Mouse (Mus musculus): ENCODE data around the gene Slc25a14. TPM values are rescaled to one million over a fixed set of nuclear protein-coding genes. Genes with fewer than 3 reads are reported as not detected.

Gene Slc25a14
- total RNA-seq, 2 experiments from 2014 or later, result 58.3 to 68.5 TPM

DNA sequence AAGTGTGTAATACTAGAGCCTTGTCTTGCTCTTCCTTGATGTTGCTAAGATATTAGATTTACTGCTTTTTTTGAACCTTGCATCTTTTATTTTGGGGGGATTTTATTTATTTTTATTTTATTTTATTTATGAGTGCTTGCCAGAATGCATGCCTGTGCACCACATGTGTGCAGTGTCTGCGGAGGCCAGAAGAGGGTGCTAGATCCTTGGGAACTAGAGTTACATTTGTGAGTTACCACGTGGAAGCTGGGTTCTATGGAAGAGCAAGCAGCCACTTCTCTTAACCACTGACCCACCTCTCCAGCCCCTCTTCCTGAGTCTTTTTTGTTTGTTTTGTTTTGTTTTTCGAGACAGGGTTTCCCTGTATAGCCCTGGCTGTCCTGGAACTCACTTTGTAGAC, 46.4 kb downstream of the Slc25a14 start:
- Histone ChIP-seq H3K27ac (no peak overlapping the region), H3K4me3 (no peak overlapping the region)
- intact Hi-C loops (cut with DNase I), result no loop called here
- DNase-seq (ENCODE audit: extremely low spot score in 1 of 2, low spot score in 2 of 2), result no peak
- TF ChIP-seq CTCF (IDR thresholded peaks at IDR 0.05), result no peak; the same call in 1 of the 2 replicates

DNA sequence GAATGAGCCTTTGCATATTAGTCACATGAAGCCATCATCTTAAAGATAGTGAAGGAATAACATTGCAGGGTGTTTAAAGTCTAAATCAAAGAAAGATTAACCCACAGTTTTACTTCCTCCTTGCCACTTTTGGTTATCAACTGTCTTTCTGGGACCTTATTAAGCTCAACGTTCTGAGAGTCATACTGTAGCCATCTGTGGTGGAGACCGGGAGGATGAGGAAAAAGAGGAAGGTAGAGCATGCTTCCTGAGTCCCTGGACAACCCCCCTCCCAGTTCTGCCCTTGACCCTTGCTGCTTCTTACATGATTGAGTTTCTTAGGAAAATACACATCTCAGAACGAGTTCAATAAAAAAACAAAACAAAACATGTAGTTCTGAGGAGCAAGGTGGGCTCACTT, 48.5 kb downstream of the Slc25a14 start:
- H3K4me3 ChIP-seq, result no peak overlapping the region
- intact Hi-C loops (cut with DNase I), result no loop called here
- DNase-seq (ENCODE audit: extremely low spot score in 1 of 2, low spot score in 2 of 2), result no peak
- no peak overlapping the region for H3K27ac ChIP-seq
- no peak for TF ChIP-seq CTCF (IDR thresholded peaks at IDR 0.05)

DNA sequence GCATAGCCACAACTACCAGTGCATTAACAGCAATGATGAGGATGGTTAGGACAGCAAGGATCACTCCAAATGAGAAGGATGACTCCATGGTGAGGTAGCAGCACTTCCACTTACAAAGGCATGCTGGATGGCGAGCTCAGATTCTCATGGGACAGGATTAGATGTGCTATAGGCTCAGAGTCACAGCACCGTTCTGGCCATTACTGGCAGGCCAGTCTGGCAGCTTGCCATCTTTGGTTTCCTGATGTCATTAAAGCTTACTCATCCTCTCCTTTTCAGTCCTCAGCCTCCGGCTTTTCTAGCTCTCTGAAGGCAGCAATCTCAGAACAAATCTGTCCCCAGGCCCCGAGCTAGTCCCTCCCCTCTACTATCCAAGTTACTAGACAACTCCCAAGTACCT, 51.0 kb downstream of the Slc25a14 start, which contains the start of gene Gpr119:
Gene Gpr119, minus strand, starts transcription at position 308 of the 400 bp plus-strand sequence.
- no peak for DNase-seq (ENCODE audit: extremely low spot score in 1 of 2, low spot score in 2 of 2)
- Histone ChIP-seq H3K4me3 (no peak within 1 kb of the TSS), H3K27ac (no peak within 1 kb of the TSS)
- no peak for TF ChIP-seq CTCF (IDR thresholded peaks at IDR 0.05)
- intact Hi-C loops (cut with DNase I), result no loop called here

GRCm38 (mm10) chrX:48683451-48683850, 60.2 kb downstream of the Slc25a14 start:
- intact Hi-C loops (cut with DNase I), result loop anchor here (10.0 kb wide), 2 partner anchors 621 to 1821 kb away; no protein-coding TSS in a partner anchor
- DNase-seq (ENCODE audit: extremely low spot score in 1 of 2, low spot score in 2 of 2), result peak; percentile 9 to 47
- Histone ChIP-seq H3K4me3 (no peak overlapping the region), H3K27ac (no peak overlapping the region)
- TF ChIP-seq CTCF (IDR thresholded peaks at IDR 0.05), result peak; percentile 74

GRCm38 (mm10) chrX:48683857-48684256, 60.6 kb downstream of the Slc25a14 start:
- H3K27ac ChIP-seq, result no peak overlapping the region
- no peak for DNase-seq (ENCODE audit: extremely low spot score in 1 of 2, low spot score in 2 of 2)
- intact Hi-C loops (cut with DNase I), result loop anchor here (10.0 kb wide), 2 partner anchors 621 to 1821 kb away; no protein-coding TSS in a partner anchor
- H3K4me3 ChIP-seq, result no peak overlapping the region
- no peak for TF ChIP-seq CTCF (IDR thresholded peaks at IDR 0.05)

DNA sequence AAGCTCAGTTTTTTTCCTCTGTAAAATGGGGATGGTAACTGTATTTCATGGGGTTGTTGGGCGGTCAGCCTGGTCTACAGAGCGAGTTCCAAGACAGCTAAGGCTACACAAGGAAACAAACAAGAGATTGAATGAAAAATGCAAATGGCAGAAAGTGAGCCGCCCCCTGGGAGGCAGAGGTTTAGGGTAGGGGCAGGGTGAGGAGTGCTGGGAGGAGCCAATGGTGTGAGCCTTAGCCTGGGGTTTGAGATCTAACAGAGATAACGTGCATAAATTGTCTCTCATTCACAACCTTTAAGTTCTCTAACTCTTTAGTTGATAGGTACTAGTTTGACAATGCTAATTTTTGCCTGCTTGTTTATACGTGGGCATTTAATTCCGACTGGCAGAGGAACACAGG, 71.2 kb downstream of the Slc25a14 start:
- intact Hi-C loops (cut with DNase I), result loop anchor here (10.0 kb wide), 1 partner anchor 590 kb away; the partner anchor contains the start of gene Enox2
- no peak for TF ChIP-seq CTCF (IDR thresholded peaks at IDR 0.05)
- Histone ChIP-seq H3K4me3 (peak overlapping the region; percentile 56), H3K27ac (no peak overlapping the region)
- no peak for DNase-seq (ENCODE audit: extremely low spot score in 1 of 2, low spot score in 2 of 2)

DNA sequence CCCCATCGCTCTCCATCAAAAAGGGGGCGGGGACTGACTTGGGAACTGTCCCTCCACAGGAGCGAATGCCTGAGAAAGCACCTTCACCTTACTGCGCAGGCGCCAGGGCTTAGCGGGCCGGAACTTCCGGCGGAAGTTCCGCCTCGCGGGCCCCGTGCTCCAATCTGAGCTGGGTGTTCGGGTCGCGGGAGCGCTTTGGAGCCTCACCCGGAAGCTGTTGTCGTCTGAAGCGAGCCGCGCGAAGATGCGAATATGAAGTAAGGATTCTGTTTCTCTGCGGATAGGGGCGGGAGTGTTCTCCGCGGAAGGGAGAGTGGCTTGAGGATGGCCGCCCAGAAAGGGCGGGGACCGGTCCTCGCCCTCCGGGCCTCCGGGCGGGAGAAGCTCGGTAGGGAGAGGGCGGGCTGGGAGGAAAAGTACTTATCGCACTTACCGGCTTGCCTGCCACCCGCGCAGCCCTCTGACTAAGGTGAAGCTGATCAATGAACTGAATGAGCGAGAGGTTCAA, 71.7 kb downstream of the Slc25a14 start, which contains the start of gene Rbmx2:
Gene Rbmx2, plus strand, starts transcription at position 141 of the 508 bp plus-strand sequence.
- no peak within 1 kb of the TSS for H3K27ac ChIP-seq
- DNase-seq (ENCODE audit: extremely low spot score in 1 of 2, low spot score in 2 of 2), result peak; percentile 88 to 89
- TF ChIP-seq CTCF (IDR thresholded peaks at IDR 0.05), result no peak
- H3K4me3 ChIP-seq, result peak within 1 kb of the TSS; percentile 56
- intact Hi-C loops (cut with DNase I), result loop anchor here (10.0 kb wide), 1 partner anchor 590 kb away; the partner anchor contains the start of gene Enox2

DNA sequence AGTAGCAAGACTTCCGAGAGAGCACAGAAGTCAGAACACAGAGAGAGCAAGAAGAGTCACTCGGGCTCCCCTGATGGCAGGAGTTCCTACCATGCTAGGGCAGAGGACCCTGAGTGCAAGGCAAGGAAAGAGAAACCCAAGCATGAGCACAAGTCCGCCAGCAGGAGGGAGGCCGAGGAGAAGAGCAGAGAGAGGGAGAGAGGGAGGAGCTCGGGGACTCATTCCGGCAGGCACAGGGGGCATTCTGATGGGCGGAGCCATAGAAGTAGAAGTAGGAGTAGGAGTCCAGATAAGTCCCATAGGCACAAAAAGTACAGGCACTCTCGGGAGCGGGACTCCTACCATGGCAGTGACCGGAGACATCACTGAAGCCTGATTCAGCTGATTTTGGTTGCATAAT, 86.5 kb downstream of the Slc25a14 start:
- intact Hi-C loops (cut with DNase I), result no loop called here
- DNase-seq (ENCODE audit: extremely low spot score in 1 of 2, low spot score in 2 of 2), result no peak
- no peak for TF ChIP-seq CTCF (IDR thresholded peaks at IDR 0.05)
- Histone ChIP-seq H3K4me3 (no peak overlapping the region), H3K27ac (no peak overlapping the region)

Small RNA genes within 50 kb of the gene (microRNA-seq; reads per million reads assigned to microRNA genes)
- gene Gm27828, result 0 reads per million in 2 experiments

Other genes starting within 250 kb of the Slc25a14 start
- gene Elf4, start 160.3 kb upstream of the Slc25a14 start, total RNA-seq (2021), result under 1 TPM; 0.63 to 0.84 TPM
- gene Aifm1, start 109.8 kb upstream of the Slc25a14 start, total RNA-seq (2021), result 10 to 100 TPM; 21.6 to 28.3 TPM
- gene Rab33a, start 104.1 kb upstream of the Slc25a14 start, total RNA-seq (2021), result 10 to 100 TPM; 31.4 to 40.4 TPM
- gene Zfp280c, start 28.9 kb upstream of the Slc25a14 start, total RNA-seq (2021), result 10 to 100 TPM; 21.0 to 21.3 TPM
- not detected for gene Gpr119, start 51.1 kb downstream of the Slc25a14 start, total RNA-seq (2021)
- gene Rbmx2, start 71.6 kb downstream of the Slc25a14 start, total RNA-seq (2021), result 1 to 10 TPM; 4.1 to 4.6 TPM